Mouse (Mus musculus): ENCODE data around the gene Cyp4f18. TPM values are rescaled to one million over a fixed set of nuclear protein-coding genes. Genes with fewer than 3 reads are reported as not detected.
"Not testable (repeated sequence)": the region's sequence is repeated elsewhere in the genome, so short reads cannot be mapped to it uniquely, and the experiment has no call there.

Gene Cyp4f18
- polyA plus RNA-seq, 1 experiment from 2014 or later: 3.8 TPM

DNA sequence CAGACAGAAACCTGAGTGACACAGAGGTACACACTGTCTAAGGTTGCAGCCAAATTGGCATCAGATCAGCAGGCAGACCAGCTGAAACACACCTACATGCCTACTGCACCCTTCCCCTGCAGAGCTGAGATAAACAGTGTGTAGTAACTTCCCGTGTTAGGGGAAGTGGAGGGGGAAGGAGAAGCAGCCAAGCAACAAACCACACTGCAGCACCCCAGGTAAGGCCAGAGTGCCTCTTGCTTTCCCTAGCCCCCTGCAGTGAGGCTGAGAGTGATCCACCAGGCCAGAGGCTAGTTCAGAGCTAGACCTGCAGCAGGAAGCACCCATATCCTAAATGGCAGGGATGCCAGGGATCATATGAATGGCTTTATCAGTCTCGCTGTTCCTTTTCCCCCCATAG is 7.9 kb upstream of the Cyp4f18 start:
- not testable (repeated sequence) for H3K4me2 ChIP-seq (ENCODE audit: low read depth, low read length); H3K27me3 ChIP-seq (ENCODE audit: control insufficient read depth, insufficient read depth, low read length); ATAC-seq (ENCODE audit: insufficient read depth, low FRiP score); H3K9me3 ChIP-seq (replicated peaks; ENCODE audit: control insufficient read depth, low read length); H3K9ac ChIP-seq (ENCODE audit: low read length); H3K4me3 ChIP-seq (replicated peaks; ENCODE audit: low read length); H3K36me3 ChIP-seq (ENCODE audit: control insufficient read depth, insufficient read depth, low read length); H3K4me1 ChIP-seq (ENCODE audit: control insufficient read depth, insufficient read depth, low read length); H3K27ac ChIP-seq (ENCODE audit: low read length)
- WGBS: 53% methylated on average over 2 of the region's 2 CpGs

GRCm38 (mm10) chr8:72013506-72014228 is 4.2 kb upstream of the Cyp4f18 start:
- H3K4me1 ChIP-seq (ENCODE audit: control insufficient read depth, insufficient read depth, low read length); H3K9me3 ChIP-seq (replicated peaks; ENCODE audit: control insufficient read depth, low read length); H3K9ac ChIP-seq (ENCODE audit: low read length); H3K4me2 ChIP-seq (ENCODE audit: low read depth, low read length); H3K4me3 ChIP-seq (replicated peaks; ENCODE audit: low read length); H3K27ac ChIP-seq (ENCODE audit: low read length); H3K36me3 ChIP-seq (ENCODE audit: control insufficient read depth, insufficient read depth, low read length); H3K27me3 ChIP-seq (ENCODE audit: control insufficient read depth, insufficient read depth, low read length); ATAC-seq (ENCODE audit: insufficient read depth, low FRiP score): not testable (repeated sequence)
- 58% methylated on average over 6 of the region's 6 CpGs for WGBS

GRCm38 (mm10) chr8:72008134-72008641 is 1.2 kb downstream of the Cyp4f18 start:
- no peaks in the 10 kb centered on the region for H3K9me3 ChIP-seq (replicated peaks; ENCODE audit: control insufficient read depth, low read length)
- H3K9ac ChIP-seq (ENCODE audit: low read length): no peak overlapping the region
- WGBS: 65% methylated on average over 3 of the region's 3 CpGs

DNA sequence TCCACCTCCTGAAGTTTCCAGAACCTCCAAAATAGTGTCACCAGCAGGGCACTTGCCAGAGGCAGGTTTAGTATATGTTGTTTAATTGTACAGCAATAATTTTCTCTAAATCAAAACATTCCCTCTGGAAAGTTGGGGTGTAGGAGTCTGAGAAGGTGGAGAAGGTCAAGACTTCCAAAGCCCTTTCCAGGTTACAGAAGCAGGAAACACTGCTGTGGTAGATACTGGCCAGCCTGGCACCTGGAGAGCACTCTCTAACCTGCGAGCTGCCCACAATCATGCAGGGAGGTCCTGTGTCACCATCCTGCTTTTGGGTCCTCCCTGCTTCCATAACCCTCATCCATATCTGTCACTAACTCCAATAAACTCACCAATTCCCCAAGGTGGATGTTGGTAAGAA is 2.7 kb downstream of the Cyp4f18 start:
- no peak for ATAC-seq (ENCODE audit: insufficient read depth, low FRiP score)
- WGBS: 90% methylated on average over 1 of the region's 1 CpGs
- no peaks in the 10 kb centered on the region for H3K36me3 ChIP-seq (ENCODE audit: control insufficient read depth, insufficient read depth, low read length)

More at GRCm38 (mm10) chr8:72008134-72008641, 1.2 kb downstream of the Cyp4f18 start:
- Histone ChIP-seq H3K4me2 (ENCODE audit: low read depth, low read length) (no peak overlapping the region), H3K4me1 (ENCODE audit: control insufficient read depth, insufficient read depth, low read length) (no peaks in the 10 kb centered on the region), H3K36me3 (ENCODE audit: control insufficient read depth, insufficient read depth, low read length) (no peaks in the 10 kb centered on the region), H3K4me3 (replicated peaks; ENCODE audit: low read length) (no peak overlapping the region), H3K27ac (ENCODE audit: low read length) (no peak overlapping the region), H3K27me3 (ENCODE audit: control insufficient read depth, insufficient read depth, low read length) (no peaks in the 10 kb centered on the region)
- no peak for ATAC-seq (ENCODE audit: insufficient read depth, low FRiP score)

GRCm38 (mm10) chr8:72005912-72006311 is 3.5 kb downstream of the Cyp4f18 start:
- no peak overlapping the region for H3K27ac ChIP-seq (ENCODE audit: low read length)
- H3K4me3 ChIP-seq (replicated peaks; ENCODE audit: low read length): no peak overlapping the region
- H3K9me3 ChIP-seq (replicated peaks; ENCODE audit: control insufficient read depth, low read length): no peaks in the 10 kb centered on the region
- 71% methylated on average over 3 of the region's 3 CpGs for WGBS
- H3K27me3 ChIP-seq (ENCODE audit: control insufficient read depth, insufficient read depth, low read length): no peaks in the 10 kb centered on the region
- no peaks in the 10 kb centered on the region for H3K4me1 ChIP-seq (ENCODE audit: control insufficient read depth, insufficient read depth, low read length)
- no peak for ATAC-seq (ENCODE audit: insufficient read depth, low FRiP score)
- H3K36me3 ChIP-seq (ENCODE audit: control insufficient read depth, insufficient read depth, low read length): no peaks in the 10 kb centered on the region
- no peak overlapping the region for H3K4me2 ChIP-seq (ENCODE audit: low read depth, low read length)
- H3K9ac ChIP-seq (ENCODE audit: low read length): no peak overlapping the region

More for the DNA sequence above, 2.7 kb downstream of the Cyp4f18 start:
- H3K4me3 ChIP-seq (replicated peaks; ENCODE audit: low read length): no peak overlapping the region
- no peaks in the 10 kb centered on the region for H3K9me3 ChIP-seq (replicated peaks; ENCODE audit: control insufficient read depth, low read length)
- H3K4me1 ChIP-seq (ENCODE audit: control insufficient read depth, insufficient read depth, low read length): no peaks in the 10 kb centered on the region
- H3K27ac ChIP-seq (ENCODE audit: low read length): no peak overlapping the region
- no peaks in the 10 kb centered on the region for H3K27me3 ChIP-seq (ENCODE audit: control insufficient read depth, insufficient read depth, low read length)
- no peak overlapping the region for H3K4me2 ChIP-seq (ENCODE audit: low read depth, low read length)
- no peak overlapping the region for H3K9ac ChIP-seq (ENCODE audit: low read length)

- Histone ChIP-seq H3K27ac (ENCODE audit: low read length) (no peak overlapping the region), H3K4me1 (ENCODE audit: control insufficient read depth, insufficient read depth, low read length) (no peaks in the 10 kb centered on the region), H3K4me2 (ENCODE audit: low read depth, low read length) (no peak overlapping the region), H3K9ac (ENCODE audit: low read length) (no peak overlapping the region), H3K9me3 (replicated peaks; ENCODE audit: control insufficient read depth, low read length) (no peaks in the 10 kb centered on the region), H3K27me3 (ENCODE audit: control insufficient read depth, insufficient read depth, low read length) (no peaks in the 10 kb centered on the region), H3K4me3 (replicated peaks; ENCODE audit: low read length) (no peak overlapping the region), H3K36me3 (ENCODE audit: control insufficient read depth, insufficient read depth, low read length) (no peaks in the 10 kb centered on the region)
- no peak for ATAC-seq (ENCODE audit: insufficient read depth, low FRiP score)
Measured at GRCm38 (mm10) chr8:72002942-72003341, 6.5 kb downstream of the Cyp4f18 start.

- H3K27ac ChIP-seq (ENCODE audit: low read length): no peak overlapping the region
- H3K4me1 ChIP-seq (ENCODE audit: control insufficient read depth, insufficient read depth, low read length): no peaks in the 10 kb centered on the region
- no peak overlapping the region for H3K9ac ChIP-seq (ENCODE audit: low read length)
- no peak overlapping the region for H3K4me3 ChIP-seq (replicated peaks; ENCODE audit: low read length)
- no peaks in the 10 kb centered on the region for H3K27me3 ChIP-seq (ENCODE audit: control insufficient read depth, insufficient read depth, low read length)
- WGBS: 56% methylated on average over 3 of the region's 3 CpGs
- H3K36me3 ChIP-seq (ENCODE audit: control insufficient read depth, insufficient read depth, low read length): no peaks in the 10 kb centered on the region
- no peak overlapping the region for H3K4me2 ChIP-seq (ENCODE audit: low read depth, low read length)
- no peak for ATAC-seq (ENCODE audit: insufficient read depth, low FRiP score)
- H3K9me3 ChIP-seq (replicated peaks; ENCODE audit: control insufficient read depth, low read length): no peaks in the 10 kb centered on the region
Measured at GRCm38 (mm10) chr8:72000223-72000622, 9.2 kb downstream of the Cyp4f18 start.

DNA sequence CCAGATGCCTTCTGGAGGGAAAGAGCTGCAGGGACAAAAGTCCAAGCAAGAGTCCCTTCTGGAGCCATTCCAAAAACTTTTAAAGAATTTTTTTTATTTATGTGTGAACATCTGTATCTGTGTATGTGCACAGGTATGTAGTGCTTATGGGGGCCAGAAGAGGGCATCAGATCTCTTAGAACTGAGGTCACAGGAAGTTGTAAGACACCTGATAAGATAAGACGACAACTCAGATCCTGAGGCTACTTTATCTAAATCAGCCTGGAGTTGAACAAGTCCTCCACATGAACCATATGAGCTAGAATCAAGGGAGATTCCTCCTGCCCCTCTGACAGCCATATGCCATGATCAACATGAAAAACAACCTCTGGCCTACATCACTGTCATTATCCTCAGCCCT is 10.0 kb downstream of the Cyp4f18 start:
- Histone ChIP-seq H3K27ac (ENCODE audit: low read length) (no peak overlapping the region), H3K4me2 (ENCODE audit: low read depth, low read length) (no peak overlapping the region)
- WGBS: 73% methylated on average over 1 of the region's 1 CpGs

GRCm38 (mm10) chr8:71988867-71989599 is 20.4 kb downstream of the Cyp4f18 start:
- peak overlapping the region; percentile 59 for H3K4me2 ChIP-seq (ENCODE audit: low read depth, low read length)
- H3K36me3 ChIP-seq (ENCODE audit: control insufficient read depth, insufficient read depth, low read length): no peaks in the 10 kb centered on the region
- H3K27me3 ChIP-seq (ENCODE audit: control insufficient read depth, insufficient read depth, low read length): no peaks in the 10 kb centered on the region
- peak; percentile 11; the same call in 1 of the 2 replicates for ATAC-seq (ENCODE audit: insufficient read depth, low FRiP score)
- H3K4me1 ChIP-seq (ENCODE audit: control insufficient read depth, insufficient read depth, low read length): no peaks in the 10 kb centered on the region
- H3K9ac ChIP-seq (ENCODE audit: low read length): peak overlapping the region; percentile 65
- peak overlapping the region; percentile 52 for H3K4me3 ChIP-seq (replicated peaks; ENCODE audit: low read length)
- H3K27ac ChIP-seq (ENCODE audit: low read length): no peak overlapping the region
- no peaks in the 10 kb centered on the region for H3K9me3 ChIP-seq (replicated peaks; ENCODE audit: control insufficient read depth, low read length)
- 56% methylated on average over 13 of the region's 13 CpGs for WGBS

More for the DNA sequence above, 10.0 kb downstream of the Cyp4f18 start:
- no peaks in the 10 kb centered on the region for H3K4me1 ChIP-seq (ENCODE audit: control insufficient read depth, insufficient read depth, low read length)
- ATAC-seq (ENCODE audit: insufficient read depth, low FRiP score): no peak
- no peaks in the 10 kb centered on the region for H3K27me3 ChIP-seq (ENCODE audit: control insufficient read depth, insufficient read depth, low read length)
- no peak overlapping the region for H3K9ac ChIP-seq (ENCODE audit: low read length)
- H3K9me3 ChIP-seq (replicated peaks; ENCODE audit: control insufficient read depth, low read length): no peaks in the 10 kb centered on the region
- no peaks in the 10 kb centered on the region for H3K36me3 ChIP-seq (ENCODE audit: control insufficient read depth, insufficient read depth, low read length)
- H3K4me3 ChIP-seq (replicated peaks; ENCODE audit: low read length): no peak overlapping the region
